Mouse (Mus musculus) thymus, adult 2 months (tissue): ENCODE data around the gene Uqcc3.

Source experiments
- CTCF ChIP-seq: fragments of 200-500 bp; IDR thresholded peaks from 2 replicates; pipeline ENCODE4 v1.5.1; 2012; ENCODE audit warnings: mild to moderate bottlenecking, control low read depth, low read length, moderate library complexity, borderline replicate concordance; ENCODE audit not compliant: control insufficient read depth, poor library complexity, insufficient read depth; ENCODE audit errors: extremely low read depth
- POLR2A ChIP-seq: fragments of 200-500 bp; IDR thresholded peaks from 2 replicates; pipeline ENCODE4 v1.6.1; 2012; ENCODE audit warnings: mild to moderate bottlenecking, low read length, control low read depth, moderate library complexity; ENCODE audit not compliant: control insufficient read depth, poor library complexity, insufficient read depth; ENCODE audit errors: extremely low read depth

DNA sequence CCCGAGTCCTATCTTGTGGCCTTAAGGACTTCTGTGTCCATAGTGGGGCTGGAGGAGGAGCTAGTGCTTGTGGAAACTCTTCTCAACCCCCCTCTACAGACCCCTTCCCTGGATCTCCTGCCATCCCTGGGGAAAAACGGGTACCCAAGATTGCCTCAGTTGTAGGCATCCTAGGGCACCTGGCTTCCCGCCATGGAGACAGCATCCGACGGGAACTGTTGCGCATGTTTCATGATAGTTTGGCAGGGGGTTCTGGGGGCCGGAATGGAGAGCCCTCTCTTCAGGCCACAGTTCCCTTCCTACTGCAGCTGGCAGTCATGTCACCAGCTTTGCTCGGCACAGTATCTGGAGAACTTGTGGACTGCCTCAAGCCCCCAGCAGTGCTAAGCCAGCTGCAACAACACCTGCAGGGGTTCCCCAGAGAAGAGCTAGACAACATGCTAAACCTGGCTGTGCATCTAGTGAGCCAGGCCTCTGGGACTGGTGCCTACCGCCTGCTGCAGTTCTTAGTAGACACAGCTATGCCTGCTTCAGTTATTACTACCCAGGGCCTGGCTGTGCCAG, 14.8 kb upstream of the Uqcc3 start:
- TF ChIP-seq POLR2A (no peak), CTCF (no peak)
